Mouse (Mus musculus) liver, postnatal 0 days (tissue): Measurements from ENCODE around the gene Abhd11. TPM values are rescaled to one million over a fixed set of nuclear protein-coding genes. Genes with fewer than 3 reads are reported as not detected.
A peak's percentile ranks its signal among the peaks of the same experiment; 100 is the strongest.

Source experiments
- ATAC-seq: fragments of 200-750 bp; cut with Nextera tagmentation; 2 replicates; pipeline ENCODE4 v1.8.0; 2017; ENCODE audit warnings: mild to moderate bottlenecking, moderate library complexity
- DNase-seq: peaks from one replicate; pipeline ENCODE4 v3.0.0-alpha.2; 2016
- H3K27ac ChIP-seq: fragments of 300-500 bp; sonication (generic); 2 replicates; pipeline ENCODE4 v1.5.1; 2014; ENCODE audit warnings: antibody characterized with exemption, moderate library complexity, mild to moderate bottlenecking, low read depth
- H3K27me3 ChIP-seq: fragments of 300-500 bp; sonication (generic); 2 replicates; pipeline ENCODE4 v1.6.1; 2014; ENCODE audit warnings: low read length, control low read depth, mixed read lengths; ENCODE audit not compliant: insufficient read depth
- H3K36me3 ChIP-seq: fragments of 300-500 bp; sonication (generic); replicated peaks from 2 replicates; pipeline ENCODE4 v1.6.1; 2014; ENCODE audit warnings: mild to moderate bottlenecking, control low read depth, low read length, moderate library complexity, mixed read lengths; ENCODE audit not compliant: insufficient read depth
- H3K4me1 ChIP-seq: fragments of 300-500 bp; sonication (generic); 2 replicates; pipeline ENCODE4 v1.6.1; 2014; ENCODE audit warnings: antibody characterized with exemption, mild to moderate bottlenecking, control low read depth; ENCODE audit not compliant: insufficient read depth
- H3K4me2 ChIP-seq: fragments of 300-500 bp; sonication (generic); 2 replicates; pipeline ENCODE4 v1.6.1; 2014; ENCODE audit warnings: low read depth, mild to moderate bottlenecking, low read length, moderate library complexity, mixed read lengths
- H3K4me3 ChIP-seq: fragments of 300-500 bp; sonication (generic); 2 replicates; pipeline ENCODE4 v1.5.1; 2014; ENCODE audit warnings: low read depth, low read length
- H3K9ac ChIP-seq: fragments of 300-500 bp; sonication (generic); replicated peaks from 2 replicates; pipeline ENCODE4 v1.6.1; 2014; ENCODE audit warnings: mild to moderate bottlenecking, moderate library complexity
- H3K9me3 ChIP-seq: fragments of 300-500 bp; sonication (generic); 2 replicates; pipeline ENCODE4 v1.6.1; 2016; ENCODE audit warnings: mild to moderate bottlenecking, control low read depth, low read length, mixed read lengths
- CTCF ChIP-seq: sonication (generic); IDR thresholded peaks from 2 replicates; pipeline ENCODE4 v1.5.1; 2016; ENCODE audit warnings: antibody characterized with exemption, low read depth
- EP300 ChIP-seq: IDR thresholded peaks from 2 replicates; pipeline ENCODE4 v1.6.1; 2016; ENCODE audit warnings: antibody characterized with exemption, low read depth, mild to moderate bottlenecking
- WGBS: fragments of 180-500 bp; shearing (Covaris S2); extraction: QIAGEN DNeasy Blood & Tissue Kit; methylation state at CpG from one replicate; pipeline ENCODE4 v1.1.7; 2014; ENCODE audit not compliant: insufficient replicate concordance; 5-methylcytosine and 5-hydroxymethylcytosine counted together
- polyA plus RNA-seq: library from polyadenylated mRNA; unstranded; fragments of >200 nt; fragmentation: Nextera tagmentation; extraction: Ambion mirVana; gene quantifications from 2 replicates; pipeline ENCODE4 v1.2.1, GENCODE M21; 2015

Abhd11 gene
- polyA plus RNA-seq, 1 experiment from 2014 or later, result 47.9 TPM

- 8% methylated on average over 28 of the region's 33 CpGs for WGBS
- H3K27ac ChIP-seq, result peak overlapping the region; percentile 1; the same call in 1 of the 2 replicates
- no peaks in the 10 kb centered on the region for H3K27me3 ChIP-seq
- peak overlapping the region; percentile 82 for H3K4me2 ChIP-seq
- TF ChIP-seq CTCF (peak; percentile 54), EP300 (no peak; the same call in 1 of the 2 replicates)
- peak overlapping the region; percentile 44 for H3K4me3 ChIP-seq
- peaks cover 6% of the 10 kb centered on the region for H3K4me1 ChIP-seq
- no peaks in the 10 kb centered on the region for H3K36me3 ChIP-seq
- H3K9me3 ChIP-seq, result no peaks in the 10 kb centered on the region
- DNase-seq (peak; percentile 74), ATAC-seq (peak; percentile 85)
- H3K9ac ChIP-seq, result peak overlapping the region; percentile 55
Observed at GRCm38 (mm10) chr5:134965852-134966821, 42.8 kb upstream of the Abhd11 start.

GRCm38 (mm10) chr5:134967164-134967944 is 41.6 kb upstream of the Abhd11 start:
- H3K27me3 ChIP-seq, result no peaks in the 10 kb centered on the region
- peaks cover 6% of the 10 kb centered on the region for H3K4me1 ChIP-seq
- H3K36me3 ChIP-seq, result no peaks in the 10 kb centered on the region
- H3K4me2 ChIP-seq, result no peak overlapping the region
- DNase-seq (no peak), ATAC-seq (no peak)
- no peak overlapping the region for H3K27ac ChIP-seq
- no peaks in the 10 kb centered on the region for H3K9me3 ChIP-seq
- no peak overlapping the region for H3K4me3 ChIP-seq
- 71% methylated on average over 20 of the region's 20 CpGs for WGBS
- TF ChIP-seq CTCF, result no peak
- no peak for TF ChIP-seq EP300
- no peak overlapping the region for H3K9ac ChIP-seq

- no peak overlapping the region for H3K27ac ChIP-seq
Observed at GRCm38 (mm10) chr5:134970671-134971070, 38.3 kb upstream of the Abhd11 start.

GRCm38 (mm10) chr5:134973081-134973480 is 35.9 kb upstream of the Abhd11 start:
- no peak for TF ChIP-seq CTCF
- no peak for TF ChIP-seq EP300
- Histone ChIP-seq H3K27me3 (no peaks in the 10 kb centered on the region), H3K4me3 (no peak overlapping the region), H3K4me1 (peaks cover 25% of the 10 kb centered on the region), H3K36me3 (no peaks in the 10 kb centered on the region), H3K4me2 (no peak overlapping the region), H3K9me3 (no peaks in the 10 kb centered on the region), H3K27ac (no peak overlapping the region), H3K9ac (no peak overlapping the region)
- DNase-seq (no peak), ATAC-seq (no peak)

More at GRCm38 (mm10) chr5:134970671-134971070, 38.3 kb upstream of the Abhd11 start:
- 63% methylated on average over 8 of the region's 8 CpGs for WGBS
- H3K4me1 ChIP-seq, result peaks cover 23% of the 10 kb centered on the region
- ATAC-seq (no peak), DNase-seq (no peak)
- no peak overlapping the region for H3K4me2 ChIP-seq
- H3K9ac ChIP-seq, result no peak overlapping the region
- H3K4me3 ChIP-seq, result no peak overlapping the region
- no peaks in the 10 kb centered on the region for H3K9me3 ChIP-seq
- no peaks in the 10 kb centered on the region for H3K36me3 ChIP-seq
- no peaks in the 10 kb centered on the region for H3K27me3 ChIP-seq
- TF ChIP-seq CTCF (no peak), EP300 (no peak)

GRCm38 (mm10) chr5:134973526-134973925 is 35.4 kb upstream of the Abhd11 start:
- no peak overlapping the region for H3K27ac ChIP-seq
- peaks cover 25% of the 10 kb centered on the region for H3K4me1 ChIP-seq
- 70% methylated on average over 7 of the region's 7 CpGs for WGBS

GRCm38 (mm10) chr5:134974294-134974693 is 34.7 kb upstream of the Abhd11 start:
- Histone ChIP-seq H3K4me2 (peak overlapping the region; percentile 26; the same call in 1 of the 2 replicates), H3K4me1 (peaks cover 25% of the 10 kb centered on the region), H3K27ac (no peak overlapping the region), H3K9me3 (no peaks in the 10 kb centered on the region), H3K9ac (no peak overlapping the region), H3K4me3 (no peak overlapping the region), H3K36me3 (no peaks in the 10 kb centered on the region), H3K27me3 (no peaks in the 10 kb centered on the region)
- 14% methylated on average over 7 of the region's 7 CpGs for WGBS
- TF ChIP-seq CTCF (no peak), EP300 (peak; percentile 62)
- DNase-seq (no peak), ATAC-seq (peak; percentile 24; the same call in 1 of the 2 replicates)

More at GRCm38 (mm10) chr5:134973526-134973925, 35.4 kb upstream of the Abhd11 start:
- ATAC-seq (no peak), DNase-seq (no peak)
- no peaks in the 10 kb centered on the region for H3K36me3 ChIP-seq
- no peaks in the 10 kb centered on the region for H3K27me3 ChIP-seq
- no peak overlapping the region for H3K4me2 ChIP-seq
- no peak overlapping the region for H3K9ac ChIP-seq
- no peak overlapping the region for H3K4me3 ChIP-seq
- H3K9me3 ChIP-seq, result no peaks in the 10 kb centered on the region
- TF ChIP-seq EP300, result no peak
- TF ChIP-seq CTCF, result no peak
